Mouse (Mus musculus): Measurements from ENCODE around the gene Pdc. TPM values are rescaled to one million over a fixed set of nuclear protein-coding genes. Genes with fewer than 3 reads are reported as not detected.

Pdc gene
- polyA plus RNA-seq (2012; rRNA removed) = not detected in 2 replicates

GRCm38 (mm10) chr1:150319205-150319604, at the start of gene Pdc:
Pdc (plus strand) TSS chr1:150319417.

Other genes with a start within 250 kb of the Pdc start
- gene Ptgs2, start 219.4 kb upstream of the Pdc start, polyA plus RNA-seq (2012; rRNA removed) = 0.70 and 0.96 TPM in 2 replicates
- gene Tpr, start 73.4 kb downstream of the Pdc start, polyA plus RNA-seq (2012; rRNA removed) = 32.1 and 54.2 TPM in 2 replicates
- gene Odr4, start 73.7 kb downstream of the Pdc start, polyA plus RNA-seq (2012; rRNA removed) = 2.5 and 2.9 TPM in 2 replicates
- 0.32 and 1.1 TPM in 2 replicates for gene Prg4, start 146.7 kb downstream of the Pdc start, polyA plus RNA-seq (2012; rRNA removed)

All from ovary, adult 2 months (tissue).